In the genomic region with DNA sequence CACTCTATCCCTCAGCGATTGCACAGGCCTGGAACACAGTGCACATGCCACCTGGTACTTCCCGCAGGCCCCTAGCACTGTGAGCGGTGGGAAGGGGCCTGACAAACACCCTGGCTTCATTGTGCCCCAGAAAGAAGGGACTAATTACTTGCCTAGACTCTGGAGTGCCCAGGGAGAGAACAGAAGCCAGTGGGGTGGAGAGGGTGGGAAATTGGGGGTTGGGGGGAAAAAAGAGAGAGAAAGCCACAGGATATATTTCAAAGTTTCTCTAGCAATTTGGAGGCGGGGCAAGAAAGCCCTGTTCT, we compare ENCODE assay signal across 18 mouse cellular contexts. TPM values are rescaled to one million over a fixed set of nuclear protein-coding genes. Genes with fewer than 3 reads are reported as not detected.
A peak's percentile ranks its signal among the peaks of the same experiment; 100 is the strongest.
DNase-seq lines count a peak whose midpoint lies in the region; ATAC-seq and TF ChIP-seq lines count a peak whose summit lies in the region.
"Had no signal": no experiment of that assay in that cellular context is flagged by ENCODE, and none has a peak within 500 bp of the region (broad histone marks: within the 10 kb centered on the region; RNA-seq: fewer than 3 reads in every experiment).

No protein-coding gene starts in this region.

- no peak for DNase-seq in hindbrain, embryonic 11.5 days (ENCODE audit: low spot score)
- no peak for DNase-seq in G1E (ENCODE audit: low spot score)
- DNase-seq in forebrain, embryonic 11.5 days (ENCODE audit: low spot score) = no peak
- no peak for DNase-seq in thymus, postnatal 14 days
- DNase-seq in gastrocnemius, postnatal 4 days (ENCODE audit: low spot score in 2 of 2) = no peak
- DNase-seq: adrenal gland, adult 2 months; cerebellum, adult 11-12 months; heart, adult 2 months; kidney, adult 2 months; kidney, postnatal 36 days; layer of hippocampus, postnatal 36 days; liver, postnatal 0 days; lung, postnatal 4 days; right cerebral cortex, postnatal 4 days had no signal

- H3K4me2 ChIP-seq in hindbrain, embryonic 12.5 days (replicated peaks) = no peak overlapping the region
- no peak overlapping the region for H3K4me2 ChIP-seq in hindbrain, embryonic 11.5 days (replicated peaks; ENCODE audit: low read depth, low read length)
- H3K4me2 ChIP-seq in forebrain, embryonic 11.5 days (ENCODE audit: low read depth, low read length, severe bottlenecking) = peak overlapping the region; percentile 11; the same call in 1 of the 2 replicates
- no peak overlapping the region for H3K4me2 ChIP-seq in limb, embryonic 13.5 days (replicated peaks)

- ATAC-seq in hindbrain, embryonic 12.5 days (ENCODE audit: low FRiP score) = peak; percentile 58
- no peak for ATAC-seq in hindbrain, embryonic 11.5 days (ENCODE audit: low FRiP score)
- no peak for ATAC-seq in G1E (ENCODE audit: extremely low read depth, insufficient number of reproducible peaks, low FRiP score, poor library complexity, severe bottlenecking)
- ATAC-seq in forebrain, embryonic 11.5 days (replicated peaks; ENCODE audit: low FRiP score) = peak; percentile 64
- peak; percentile 28; the same call in 1 of the 2 replicates for ATAC-seq in limb, embryonic 13.5 days (ENCODE audit: low FRiP score, low read depth)
- ATAC-seq in megakaryocyte, adult 5-6 weeks (ENCODE audit: poor library complexity, severe bottlenecking) = no peak
- ATAC-seq: liver, postnatal 0 days had no signal

- no peaks in the 10 kb centered on the region for H3K36me3 ChIP-seq in hindbrain, embryonic 12.5 days
- H3K36me3 ChIP-seq in hindbrain, embryonic 11.5 days (ENCODE audit: control insufficient read depth, insufficient read depth, low read length) = no peaks in the 10 kb centered on the region
- H3K36me3 ChIP-seq in G1E (replicated peaks) = peaks cover 82% of the 10 kb centered on the region
- H3K36me3 ChIP-seq in forebrain, embryonic 11.5 days (ENCODE audit: control insufficient read depth, insufficient read depth, low read length) = no peaks in the 10 kb centered on the region
- peaks cover 8% of the 10 kb centered on the region for H3K36me3 ChIP-seq in limb, embryonic 13.5 days

- peaks cover 22% of the 10 kb centered on the region for H3K4me1 ChIP-seq in hindbrain, embryonic 12.5 days
- peaks cover 13% of the 10 kb centered on the region for H3K4me1 ChIP-seq in hindbrain, embryonic 11.5 days (replicated peaks; ENCODE audit: control insufficient read depth, insufficient read depth, low read length)
- H3K4me1 ChIP-seq in G1E (ENCODE audit: insufficient read depth, low read depth, low read length) = peaks cover 58% of the 10 kb centered on the region
- peaks cover 22% of the 10 kb centered on the region for H3K4me1 ChIP-seq in forebrain, embryonic 11.5 days (replicated peaks; ENCODE audit: control insufficient read depth, insufficient read depth, low read length)
- peaks cover 24% of the 10 kb centered on the region for H3K4me1 ChIP-seq in limb, embryonic 13.5 days

- WGBS in hindbrain, embryonic 12.5 days = 38% methylated on average over 4 of the region's 4 CpGs
- 28% methylated on average over 4 of the region's 4 CpGs for WGBS in hindbrain, embryonic 11.5 days
- 23% methylated on average over 4 of the region's 4 CpGs for WGBS in forebrain, embryonic 11.5 days
- WGBS in limb, embryonic 13.5 days = 35% methylated on average over 4 of the region's 4 CpGs

- H3K4me3 ChIP-seq in hindbrain, embryonic 12.5 days = no peak overlapping the region
- no peak overlapping the region for H3K4me3 ChIP-seq in hindbrain, embryonic 11.5 days (ENCODE audit: low read depth, low read length)
- H3K4me3 ChIP-seq in G1E (ENCODE audit: low read depth, low read length) = peak overlapping the region; percentile 33; the same call in 1 of the 2 replicates
- H3K4me3 ChIP-seq in forebrain, embryonic 11.5 days (ENCODE audit: low read depth, low read length) = no peak overlapping the region
- H3K4me3 ChIP-seq in limb, embryonic 13.5 days = no peak overlapping the region
- H3K4me3 ChIP-seq: erythroblast, embryonic 14.5 days; heart, adult 2 months had no signal

- no peak overlapping the region for H3K9ac ChIP-seq in hindbrain, embryonic 12.5 days
- no peak overlapping the region; the same call in 1 of the 2 replicates for H3K9ac ChIP-seq in hindbrain, embryonic 11.5 days (ENCODE audit: low read depth, low read length)
- peak overlapping the region; percentile 16; the same call in 1 of the 2 replicates for H3K9ac ChIP-seq in forebrain, embryonic 11.5 days (ENCODE audit: low read length)
- H3K9ac ChIP-seq in limb, embryonic 13.5 days = no peak overlapping the region; the same call in 1 of the 2 replicates
- H3K9ac ChIP-seq: liver, postnatal 0 days had no signal

- no peak for TF ChIP-seq CTCF in G1E (IDR thresholded peaks at IDR 0.05; ENCODE audit: low read depth, low read length)

- no peak overlapping the region for H3K27ac ChIP-seq in hindbrain, embryonic 12.5 days
- H3K27ac ChIP-seq in hindbrain, embryonic 11.5 days (ENCODE audit: low read depth, low read length) = no peak overlapping the region
- no peak overlapping the region for H3K27ac ChIP-seq in forebrain, embryonic 11.5 days (ENCODE audit: low read depth, low read length)
- no peak overlapping the region for H3K27ac ChIP-seq in limb, embryonic 13.5 days
- H3K27ac ChIP-seq: heart, adult 2 months had no signal

- H3K9me3 ChIP-seq in hindbrain, embryonic 12.5 days (replicated peaks) = no peaks in the 10 kb centered on the region
- no peaks in the 10 kb centered on the region for H3K9me3 ChIP-seq in hindbrain, embryonic 11.5 days (ENCODE audit: control insufficient read depth, low read length)
- no peaks in the 10 kb centered on the region for H3K9me3 ChIP-seq in G1E (replicated peaks)
- no peaks in the 10 kb centered on the region for H3K9me3 ChIP-seq in forebrain, embryonic 11.5 days (ENCODE audit: control insufficient read depth, low read length)
- no peaks in the 10 kb centered on the region for H3K9me3 ChIP-seq in limb, embryonic 13.5 days

- peaks cover 43% of the 10 kb centered on the region for H3K27me3 ChIP-seq in hindbrain, embryonic 12.5 days
- H3K27me3 ChIP-seq in hindbrain, embryonic 11.5 days (ENCODE audit: control insufficient read depth, insufficient read depth, low read length) = peaks cover 2% of the 10 kb centered on the region; the same call in 1 of the 2 replicates
- no peaks in the 10 kb centered on the region for H3K27me3 ChIP-seq in G1E (ENCODE audit: insufficient read depth, low read length)
- peaks cover 21% of the 10 kb centered on the region for H3K27me3 ChIP-seq in forebrain, embryonic 11.5 days (ENCODE audit: control insufficient read depth, insufficient read depth, low read length)
- no peaks in the 10 kb centered on the region for H3K27me3 ChIP-seq in limb, embryonic 13.5 days

RNA-seq across cellular contexts. Expression of a gene that starts 43.9 kb away (rescaled TPM):
- 3.3 and 5.0 TPM in 2 replicates for polyA plus RNA-seq in hindbrain, embryonic 12.5 days (2016; fragmentation: Nextera tagmentation; extraction: Ambion mirVana)
- polyA plus RNA-seq in hindbrain, embryonic 11.5 days (2014; fragmentation: Nextera tagmentation; extraction: Ambion mirVana) = 2.0 and 3.5 TPM in 2 replicates
- total RNA-seq in G1E (2014; fragmentation: Nextera tagmentation) = 59.8 and 104 TPM in 2 replicates
- 9.4 and 9.9 TPM in 2 replicates for total RNA-seq in G1E (2017)
- 49.8 and 52.2 TPM in 2 replicates for polyA plus RNA-seq in G1E (2012)
- 5.0 and 7.3 TPM in 2 replicates for polyA plus RNA-seq in forebrain, embryonic 11.5 days (2014; fragmentation: Nextera tagmentation; extraction: Ambion mirVana)
- 4.5 and 5.6 TPM in 2 replicates for polyA plus RNA-seq in limb, embryonic 13.5 days (2015; fragmentation: Nextera tagmentation; extraction: Ambion mirVana)
- 40.2 and 41.0 TPM in 2 replicates for total RNA-seq in megakaryocyte, adult 5-6 weeks (2015)
- total RNA-seq in megakaryocyte, adult 5-6 weeks (2017) = 58.0 and 58.1 TPM in 2 replicates
- 10 to 100 TPM; 27.0 to 29.8 TPM for total RNA-seq in gastrocnemius, postnatal 4 days (2021)

RNA-seq across cellular contexts. Expression of a gene that starts 55.8 kb away (rescaled TPM):
- polyA plus RNA-seq in hindbrain, embryonic 12.5 days (2016; fragmentation: Nextera tagmentation; extraction: Ambion mirVana) = 56.1 and 63.0 TPM in 2 replicates
- 62.7 and 63.4 TPM in 2 replicates for polyA plus RNA-seq in hindbrain, embryonic 11.5 days (2014; fragmentation: Nextera tagmentation; extraction: Ambion mirVana)
- 11.4 and 13.0 TPM in 2 replicates for total RNA-seq in G1E (2014; fragmentation: Nextera tagmentation)
- total RNA-seq in G1E (2017) = 22.6 and 28.4 TPM in 2 replicates
- 19.5 and 27.2 TPM in 2 replicates for polyA plus RNA-seq in G1E (2012)
- 49.7 and 53.9 TPM in 2 replicates for polyA plus RNA-seq in forebrain, embryonic 11.5 days (2014; fragmentation: Nextera tagmentation; extraction: Ambion mirVana)
- 45.0 and 47.7 TPM in 2 replicates for polyA plus RNA-seq in limb, embryonic 13.5 days (2015; fragmentation: Nextera tagmentation; extraction: Ambion mirVana)
- 22.6 and 23.8 TPM in 2 replicates for total RNA-seq in megakaryocyte, adult 5-6 weeks (2015)
- 13.5 and 15.3 TPM in 2 replicates for total RNA-seq in megakaryocyte, adult 5-6 weeks (2017)
- 10 to 100 TPM; 13.1 to 13.6 TPM for total RNA-seq in gastrocnemius, postnatal 4 days (2021)

RNA-seq across cellular contexts. Expression of a gene that starts 55.8 kb away (rescaled TPM):
- polyA plus RNA-seq in hindbrain, embryonic 12.5 days (2016; fragmentation: Nextera tagmentation; extraction: Ambion mirVana) = 14.9 and 16.5 TPM in 2 replicates
- 14.1 and 16.4 TPM in 2 replicates for polyA plus RNA-seq in hindbrain, embryonic 11.5 days (2014; fragmentation: Nextera tagmentation; extraction: Ambion mirVana)
- total RNA-seq in G1E (2014; fragmentation: Nextera tagmentation) = 7.6 TPM in 2 replicates
- total RNA-seq in G1E (2017) = 9.4 and 10.2 TPM in 2 replicates
- polyA plus RNA-seq in G1E (2012) = 14.0 and 15.9 TPM in 2 replicates
- 22.6 and 24.0 TPM in 2 replicates for polyA plus RNA-seq in forebrain, embryonic 11.5 days (2014; fragmentation: Nextera tagmentation; extraction: Ambion mirVana)
- 14.5 and 16.1 TPM in 2 replicates for polyA plus RNA-seq in limb, embryonic 13.5 days (2015; fragmentation: Nextera tagmentation; extraction: Ambion mirVana)
- 3.2 and 3.7 TPM in 2 replicates for total RNA-seq in megakaryocyte, adult 5-6 weeks (2015)
- 6.7 and 7.4 TPM in 2 replicates for total RNA-seq in megakaryocyte, adult 5-6 weeks (2017)
- total RNA-seq in gastrocnemius, postnatal 4 days (2021) = 10 to 100 TPM in 1 of 2 experiments, 1 to 10 TPM in 1; 8.5 to 10.6 TPM

Comparison
In these comparisons a context has a peak if more than half of its experiments do, and no peak if none do; other contexts are left out.
1. ATAC-seq: peak in hindbrain, embryonic 12.5 days (single experiment), forebrain, embryonic 11.5 days (single experiment) and limb, embryonic 13.5 days (single experiment); none in hindbrain, embryonic 11.5 days (single experiment), G1E (single experiment) and megakaryocyte, adult 5-6 weeks (single experiment).